Mouse (Mus musculus): ENCODE data around the gene Ubc.
"Not testable (repeated sequence)": the region's sequence is repeated elsewhere in the genome, so short reads cannot be mapped to it uniquely, and the experiment has no call there.

The Ubc gene

DNA sequence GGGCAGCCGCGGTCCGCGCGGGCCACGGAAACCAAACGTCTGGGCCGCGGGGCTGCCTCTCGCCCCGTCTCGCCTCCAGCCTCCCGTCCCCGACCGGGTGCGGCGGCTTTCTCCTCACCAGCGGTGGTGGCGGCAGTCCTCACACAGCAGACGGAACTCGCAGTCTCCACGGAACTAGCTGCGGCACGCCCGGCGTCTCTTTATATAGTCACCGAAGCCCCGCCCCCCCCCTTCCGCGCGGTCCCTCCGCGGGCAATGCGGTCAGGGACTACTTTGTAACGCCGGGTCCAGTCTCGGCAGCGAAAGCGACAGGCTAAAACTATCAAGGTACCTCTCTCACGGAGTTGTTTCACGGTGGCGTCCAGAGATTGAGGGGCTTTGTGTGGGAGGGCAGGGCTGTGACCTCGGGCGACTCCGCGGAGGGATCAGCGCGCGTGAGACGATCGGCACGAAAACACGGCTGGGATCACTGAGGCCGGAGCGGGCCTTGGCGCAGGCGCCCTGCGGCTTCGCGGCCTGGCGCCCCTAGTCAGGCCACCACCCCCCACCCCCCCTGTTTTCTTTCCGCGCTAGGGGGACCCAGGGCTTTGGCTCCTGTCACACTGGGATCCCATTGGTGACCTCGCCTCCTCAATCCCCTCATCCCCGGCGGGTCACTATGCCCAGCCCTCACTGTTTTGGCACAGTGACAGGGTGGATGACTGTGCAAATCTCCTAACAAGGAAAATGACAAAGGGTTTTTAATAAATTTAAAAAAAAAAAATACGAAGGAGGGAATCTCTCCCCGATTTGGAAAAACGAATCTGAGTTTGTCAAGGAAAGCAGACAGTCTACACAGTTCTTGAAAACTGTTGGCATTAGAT lies at the start of gene Ubc:
Ubc (minus strand) TSS at position 624 of the 863 bp plus-strand sequence.
- DNase-seq (ENCODE audit: low read depth, low spot score): peak; percentile 98

- DNase-seq (ENCODE audit: low read depth, low spot score): not testable (repeated sequence)
Observed at GRCm38 (mm10) chr5:125434347-125434746, 44.3 kb upstream of the Ubc start.

- peak; percentile 98 for DNase-seq (ENCODE audit: low read depth, low spot score)
Observed at GRCm38 (mm10) chr5:125433793-125434337, 43.9 kb upstream of the Ubc start, which contains the start of gene Dhx37. Dhx37 (minus strand) TSS chr5:125434121.

DNA sequence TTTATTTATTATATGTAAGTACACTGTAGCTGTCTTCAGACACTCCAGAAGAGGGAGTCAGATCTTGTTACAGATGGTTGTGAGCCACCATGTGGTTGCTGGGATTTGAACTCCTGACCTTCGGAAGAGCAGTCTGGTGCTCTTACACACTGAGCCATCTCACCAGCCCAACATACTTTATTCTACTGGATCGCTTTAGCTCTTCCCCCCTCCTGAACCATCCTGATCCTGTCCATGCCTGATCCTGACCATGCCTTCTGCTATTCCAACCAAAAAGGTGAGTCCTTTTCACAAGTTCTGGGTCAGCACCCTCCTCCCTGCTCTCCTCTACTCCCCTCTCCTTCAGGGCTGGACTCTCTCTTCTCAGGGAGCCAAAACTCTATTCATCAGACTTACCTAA lies 42.3 kb upstream of the Ubc start:
- DNase-seq (ENCODE audit: low read depth, low spot score): not testable (repeated sequence)

DNA sequence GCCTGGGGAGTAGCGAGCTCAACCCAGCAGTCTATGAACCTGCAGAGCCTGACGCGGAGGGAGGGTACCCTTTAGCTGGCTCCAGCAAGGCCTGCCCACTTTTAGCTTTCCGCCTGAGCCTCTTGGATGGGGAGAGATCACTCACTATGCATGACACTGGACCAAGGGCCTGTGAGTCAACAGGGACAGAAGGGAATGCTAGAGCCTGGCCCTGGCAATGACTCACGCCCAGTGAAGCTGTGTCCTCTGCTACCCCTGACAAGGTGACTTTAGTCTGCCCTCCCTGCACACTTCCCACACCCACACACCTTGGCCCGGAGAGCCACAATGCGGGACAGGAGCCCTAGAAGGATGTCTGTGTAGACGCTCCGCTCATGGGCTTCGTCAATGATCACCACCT lies 36.3 kb upstream of the Ubc start:
- no peak for DNase-seq (ENCODE audit: low read depth, low spot score)

- DNase-seq (ENCODE audit: low read depth, low spot score): no peak
Observed at GRCm38 (mm10) chr5:125425698-125426276, 35.8 kb upstream of the Ubc start.

DNA sequence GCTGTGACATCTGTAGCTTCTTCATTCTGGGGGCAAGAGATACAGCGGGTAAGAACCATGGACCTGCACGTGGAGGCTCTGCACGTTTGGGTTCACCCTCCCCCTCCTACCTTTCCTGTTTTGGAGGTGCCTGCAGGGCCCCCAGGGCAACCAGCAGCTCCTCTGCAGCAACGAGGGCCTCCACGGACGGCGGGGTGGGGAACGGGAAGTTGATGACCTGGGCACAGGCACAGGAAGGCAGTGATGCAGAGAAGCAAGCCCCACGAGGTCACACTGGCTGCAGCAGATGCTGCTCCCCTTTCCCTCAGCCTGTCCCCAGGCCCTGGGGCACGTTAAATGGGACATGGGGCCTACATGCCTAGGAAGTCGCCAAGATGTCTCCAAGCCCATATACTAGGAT lies 29.1 kb upstream of the Ubc start:
- no peak for DNase-seq (ENCODE audit: low read depth, low spot score)

GRCm38 (mm10) chr5:125418636-125419035 lies 28.6 kb upstream of the Ubc start:
- DNase-seq (ENCODE audit: low read depth, low spot score): peak; percentile 75

GRCm38 (mm10) chr5:125416183-125416582 lies 26.2 kb upstream of the Ubc start:
- DNase-seq (ENCODE audit: low read depth, low spot score): no peak

- DNase-seq (ENCODE audit: low read depth, low spot score): peak; percentile 64
Observed at GRCm38 (mm10) chr5:125413763-125414162, 23.8 kb upstream of the Ubc start.

GRCm38 (mm10) chr5:125412536-125412935 lies 22.5 kb upstream of the Ubc start:
- DNase-seq (ENCODE audit: low read depth, low spot score): not testable (repeated sequence)

DNA sequence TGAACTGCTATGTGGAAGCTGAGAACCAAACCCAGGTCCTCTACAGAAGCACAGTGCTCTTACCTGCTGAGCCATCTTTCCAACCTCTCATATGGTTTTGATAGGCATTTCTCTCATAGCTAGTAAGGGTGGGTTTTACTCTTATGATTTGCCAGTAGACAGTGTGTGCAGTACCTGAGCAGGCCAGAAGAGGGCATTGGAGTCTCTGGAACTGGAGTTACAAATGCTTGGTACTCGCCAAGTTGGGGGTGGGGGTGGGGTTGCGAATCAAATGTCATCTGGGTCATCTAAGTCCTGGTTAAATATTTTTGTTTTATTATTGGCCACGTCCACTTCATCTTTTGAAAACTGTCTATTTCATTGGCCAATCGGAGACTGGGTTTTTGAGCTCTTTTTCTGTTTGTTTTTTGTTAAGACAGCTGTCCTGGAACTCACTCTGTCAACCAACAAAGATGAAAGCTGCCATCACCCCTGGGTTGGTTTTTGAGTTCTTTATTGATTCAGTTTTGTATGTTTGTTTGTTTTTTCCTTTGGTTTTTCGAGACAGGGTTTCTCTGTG lies 22.0 kb upstream of the Ubc start:
- DNase-seq (ENCODE audit: low read depth, low spot score): peak; percentile 80

GRCm38 (mm10) chr5:125409348-125410090 lies 19.5 kb upstream of the Ubc start:
- peak; percentile 59 for DNase-seq (ENCODE audit: low read depth, low spot score)

DNA sequence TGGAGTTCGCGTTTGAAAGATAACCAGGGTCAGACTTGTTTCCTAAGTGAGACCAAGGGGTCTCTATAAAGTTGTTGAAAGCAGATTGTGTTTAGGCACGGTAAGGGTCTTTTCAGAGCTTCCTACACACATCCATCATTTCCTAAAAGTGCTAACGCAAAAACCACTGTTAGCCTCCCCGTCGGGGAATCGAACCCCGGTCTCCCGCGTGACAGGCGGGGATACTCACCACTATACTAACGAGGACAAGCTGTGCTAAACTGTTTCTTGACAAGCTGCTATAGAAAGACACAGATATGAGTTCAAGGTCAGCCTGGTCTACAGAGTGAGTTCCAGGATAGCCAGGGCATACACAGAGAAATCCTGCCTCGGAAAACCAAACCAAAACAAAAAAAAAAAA lies 18.8 kb upstream of the Ubc start:
- DNase-seq (ENCODE audit: low read depth, low spot score): peak; percentile 82

DNA sequence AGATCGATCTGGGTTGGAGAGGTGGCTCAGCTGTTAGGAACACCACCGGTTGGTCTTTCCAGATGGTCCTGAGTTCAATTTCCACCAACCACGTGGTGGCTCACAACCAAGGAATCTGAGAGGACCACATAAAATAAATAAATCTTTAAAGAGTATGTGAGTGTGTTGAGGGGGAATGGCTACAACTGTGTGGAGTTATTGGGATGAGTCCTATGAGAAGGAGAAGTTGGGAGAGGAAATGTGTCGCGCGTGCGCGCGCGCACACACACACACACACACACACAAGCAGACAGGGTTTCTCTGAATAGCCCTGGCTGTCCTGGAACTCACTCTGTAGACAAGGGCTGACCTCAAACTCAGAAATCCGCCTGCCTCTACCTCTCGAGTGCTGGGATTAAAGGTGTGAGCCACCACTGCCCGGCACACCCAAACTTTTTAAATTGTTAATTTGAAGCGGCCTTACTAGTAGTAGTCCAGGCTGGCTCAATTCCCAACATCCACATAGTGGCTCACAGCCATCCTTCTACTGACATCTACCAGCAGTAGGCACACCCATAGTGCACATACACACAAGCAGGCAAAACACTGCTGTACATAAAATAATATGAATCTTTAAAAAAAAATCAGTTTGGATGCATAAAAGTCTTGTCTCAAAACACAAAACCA lies 18.0 kb upstream of the Ubc start:
- DNase-seq (ENCODE audit: low read depth, low spot score): no peak

- no peak for DNase-seq (ENCODE audit: low read depth, low spot score)
Observed at GRCm38 (mm10) chr5:125407020-125407830, 17.2 kb upstream of the Ubc start.

DNA sequence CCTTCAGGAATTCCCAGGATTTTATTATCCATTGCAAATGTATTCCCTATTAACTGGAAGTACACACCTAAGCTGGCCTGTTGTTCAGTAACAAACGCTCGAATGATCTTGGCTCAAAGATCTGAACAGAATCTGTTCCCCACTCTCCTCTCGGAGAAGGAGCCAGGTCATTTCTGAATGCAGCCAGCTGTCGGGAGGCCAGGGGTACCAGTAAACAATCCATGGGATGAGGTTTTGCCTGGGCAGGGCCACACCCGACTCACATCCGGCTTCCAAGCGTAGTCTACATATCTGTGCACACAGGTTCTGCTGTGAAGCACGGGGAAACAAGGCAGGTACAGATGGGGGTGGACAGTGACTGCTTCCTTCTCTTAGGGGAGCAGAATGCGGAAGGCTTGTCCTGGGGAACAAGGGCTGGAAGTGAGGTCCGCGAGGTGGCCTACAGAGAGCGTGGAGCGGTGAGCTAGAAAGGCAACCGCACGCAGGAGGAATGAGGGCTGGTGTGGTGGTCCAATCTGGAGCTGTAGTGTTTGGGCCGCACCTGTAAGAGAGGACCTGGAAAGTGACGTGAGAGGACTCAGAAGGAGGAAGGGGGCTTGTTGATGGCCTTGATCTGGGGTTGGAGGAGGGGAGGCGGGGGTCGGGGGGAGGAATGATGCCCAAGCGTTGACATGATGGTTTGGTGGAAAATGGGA lies 16.5 kb upstream of the Ubc start:
- peak; percentile 74 for DNase-seq (ENCODE audit: low read depth, low spot score)

GRCm38 (mm10) chr5:125405546-125406248 lies 15.7 kb upstream of the Ubc start:
- peak; percentile 92 for DNase-seq (ENCODE audit: low read depth, low spot score)
